Mouse (Mus musculus) induced T-regulatory cell, adult 2 months (primary cell): ENCODE measurements around the gene Rundc3a.
"Not testable (repeated sequence)": the region's sequence is repeated elsewhere in the genome, so short reads cannot be mapped to it uniquely, and the experiment has no call there.

Experiments
- DNase-seq: peaks from one replicate; pipeline ENCODE4 v3.0.0-alpha.2; 2012; ENCODE audit warnings: low read depth

Gene Rundc3a

DNA sequence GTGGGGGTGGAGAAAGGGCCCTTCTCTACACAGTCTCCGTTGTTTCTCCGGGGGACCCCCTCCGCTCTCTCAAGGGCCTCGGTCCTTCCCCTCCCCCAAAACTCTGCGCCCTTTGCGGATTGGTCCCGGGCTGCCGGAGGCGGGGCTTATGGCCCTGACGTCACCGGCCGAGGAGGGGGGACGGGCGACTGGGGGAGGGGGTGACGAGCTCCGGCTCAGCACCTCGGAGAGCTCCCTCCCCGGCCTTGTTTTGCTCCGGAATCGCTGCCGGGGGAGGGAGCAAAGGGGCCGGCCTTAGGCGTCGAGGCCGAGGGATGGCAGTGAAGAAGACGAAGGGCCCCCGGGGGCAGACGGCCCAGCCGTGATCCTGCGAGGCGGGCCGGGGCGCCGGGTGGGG is at the start of gene Rundc3a:
Gene Rundc3a, plus strand, starts transcription at position 166 of the 397 bp plus-strand sequence.
- DNase-seq, result peak; percentile 85

DNA sequence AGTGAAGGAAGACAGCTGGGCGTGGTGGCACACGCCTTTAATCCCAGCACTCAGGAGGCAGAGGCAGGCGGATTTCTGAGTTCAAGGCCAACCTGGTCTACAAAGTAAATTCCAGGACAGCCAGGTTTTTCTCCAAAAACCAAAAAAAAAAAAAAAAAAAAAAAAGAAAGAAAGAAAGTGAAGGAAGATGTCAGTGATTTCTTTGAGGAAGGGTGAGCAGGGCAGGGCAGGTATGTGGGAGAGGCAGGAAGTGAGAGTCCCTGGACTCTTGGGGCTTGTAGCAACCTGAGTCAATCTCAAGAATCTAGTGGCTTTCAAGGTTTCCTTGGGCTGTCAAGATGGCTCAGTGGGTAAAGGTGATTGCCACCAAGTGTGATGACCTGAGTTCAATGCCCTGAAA is 48.7 kb upstream of the Rundc3a start:
- DNase-seq, result no peak

DNA sequence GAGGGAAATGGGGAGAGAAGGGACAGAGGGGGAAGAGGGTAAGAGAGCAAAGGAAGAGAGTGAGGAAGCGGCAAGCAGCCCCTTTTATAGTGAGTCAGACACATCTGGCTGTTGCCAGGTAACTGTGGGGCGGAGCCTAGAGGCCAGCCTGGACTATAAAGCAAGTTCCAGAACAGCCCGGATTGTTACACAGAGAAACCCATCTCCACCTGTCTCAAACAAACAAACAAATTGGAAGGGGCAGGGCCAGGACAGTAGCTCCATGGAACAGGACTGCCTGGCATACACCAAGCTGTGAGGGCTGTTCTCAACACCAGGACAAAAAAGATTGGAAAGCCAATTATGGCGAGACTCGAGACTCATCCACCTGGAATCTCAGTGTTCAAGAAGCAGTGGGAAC is 46.3 kb upstream of the Rundc3a start:
- no peak for DNase-seq

DNA sequence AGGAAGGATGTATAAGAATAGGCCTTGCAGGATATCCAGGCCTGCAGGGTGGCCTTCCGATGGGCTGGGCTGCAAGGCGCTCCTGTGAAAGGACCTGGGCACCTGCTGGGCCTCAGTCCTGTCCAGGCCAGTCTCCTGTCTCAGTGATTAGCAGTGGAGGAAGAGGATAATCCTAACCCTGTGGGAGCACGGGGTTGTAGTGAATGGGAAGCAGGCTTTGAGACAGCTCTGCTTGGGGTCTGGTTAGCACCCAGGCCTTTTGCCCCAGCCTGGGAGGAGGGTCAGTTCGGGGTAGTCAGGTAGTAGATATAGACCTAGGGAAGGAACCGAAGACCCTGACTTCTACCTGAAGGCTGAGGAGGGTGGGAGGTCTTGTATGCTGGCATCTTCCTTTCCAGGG is 45.5 kb upstream of the Rundc3a start:
- DNase-seq, result no peak

DNA sequence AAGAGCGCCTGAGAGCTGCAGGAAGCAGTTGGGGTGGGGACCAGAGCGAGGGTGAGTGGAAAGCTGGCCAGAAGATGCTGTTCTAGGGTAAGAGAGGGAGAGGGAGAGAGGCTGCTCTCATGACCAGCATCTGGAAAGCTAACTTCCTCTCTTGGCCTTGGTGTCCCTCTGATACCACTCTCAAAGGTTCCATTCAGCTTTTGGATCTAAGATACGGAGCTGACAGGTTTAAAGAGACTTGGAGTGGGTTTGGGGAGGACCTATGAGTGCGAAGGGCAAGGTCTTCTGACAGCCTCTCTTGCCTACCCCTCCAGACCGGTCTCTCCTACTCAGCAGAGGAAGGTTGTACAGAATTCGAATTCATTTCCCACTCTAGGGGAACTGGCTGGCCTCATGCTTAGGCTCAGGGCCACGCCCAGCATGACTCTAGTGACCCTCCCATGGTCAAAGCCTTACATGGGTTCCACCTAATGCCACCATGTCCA is 45.1 kb upstream of the Rundc3a start:
- DNase-seq, result no peak

DNA sequence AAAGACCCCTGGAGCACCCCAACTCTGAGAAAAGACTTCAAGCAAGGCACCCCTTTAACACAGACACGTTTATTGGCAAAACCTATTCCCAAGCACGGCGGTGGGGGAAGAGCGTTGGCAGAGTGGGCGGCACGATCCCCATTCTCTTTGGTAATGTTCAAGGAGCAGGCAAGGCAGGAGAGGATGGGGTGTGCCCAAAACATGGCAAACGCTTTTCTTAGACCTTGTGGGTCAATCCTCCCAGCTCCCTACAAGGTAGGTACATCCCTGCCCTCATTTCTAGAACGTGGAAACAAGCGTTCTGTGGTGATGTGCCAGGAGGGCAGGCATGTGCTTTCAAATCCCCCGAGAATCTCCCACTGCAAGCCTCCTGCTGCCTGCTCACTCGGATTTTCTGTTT is 44.4 kb upstream of the Rundc3a start:
- no peak for DNase-seq

DNA sequence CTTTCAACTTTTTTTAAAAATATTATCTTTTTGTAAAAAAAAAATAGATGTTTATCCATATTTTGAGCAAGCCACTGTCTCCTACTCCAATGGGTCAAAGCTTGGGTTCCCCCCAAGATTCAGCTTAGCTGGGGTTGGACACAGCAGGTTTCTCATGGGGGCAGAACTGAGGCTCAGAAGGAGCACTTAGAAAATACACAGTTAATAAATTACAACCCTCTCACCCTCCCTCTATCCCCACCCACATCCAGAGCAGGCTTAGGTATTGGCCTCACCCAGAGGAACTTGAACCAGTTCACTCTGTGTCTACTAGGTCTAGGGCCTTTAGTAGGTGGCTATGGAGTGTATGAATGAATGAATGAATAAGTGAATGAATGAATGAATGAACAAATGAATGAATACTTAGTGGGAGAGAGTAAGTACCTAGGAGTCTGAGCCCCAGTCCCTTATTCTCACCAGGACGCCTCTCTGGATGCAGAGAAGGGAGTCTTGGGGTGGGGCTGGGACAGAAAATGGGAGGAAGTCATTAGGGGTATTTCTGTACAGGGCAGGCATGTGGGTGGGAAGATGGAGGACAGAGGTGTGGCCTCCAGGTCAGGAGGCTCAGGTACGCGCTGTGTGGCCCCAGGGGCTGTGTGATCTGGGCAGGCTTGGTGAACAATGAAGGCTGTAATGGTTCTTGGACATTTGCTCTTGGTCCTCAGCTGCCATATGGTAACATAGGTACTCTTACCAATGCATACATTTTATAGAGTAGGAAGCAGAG is 43.8 kb upstream of the Rundc3a start:
- DNase-seq, result no peak

DNA sequence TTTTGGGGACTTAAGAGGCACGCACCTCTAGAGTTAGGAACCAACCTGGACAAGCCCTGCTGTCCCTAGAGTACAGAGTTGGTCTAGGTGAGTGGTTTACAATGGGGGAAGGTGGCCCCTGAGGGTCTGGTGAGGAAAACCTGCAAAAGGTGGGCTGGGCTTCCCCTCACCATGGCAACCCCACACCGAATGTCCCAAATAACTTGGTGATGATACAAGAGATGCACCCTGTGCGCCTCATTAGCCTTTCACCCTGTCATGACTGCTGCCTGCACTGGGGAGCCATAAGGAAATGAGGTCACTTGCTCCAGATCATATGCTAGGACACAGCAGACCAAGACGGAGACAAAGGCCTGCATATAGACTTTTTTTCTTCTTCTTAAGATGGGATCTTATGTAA is 42.8 kb upstream of the Rundc3a start:
- DNase-seq, result no peak

DNA sequence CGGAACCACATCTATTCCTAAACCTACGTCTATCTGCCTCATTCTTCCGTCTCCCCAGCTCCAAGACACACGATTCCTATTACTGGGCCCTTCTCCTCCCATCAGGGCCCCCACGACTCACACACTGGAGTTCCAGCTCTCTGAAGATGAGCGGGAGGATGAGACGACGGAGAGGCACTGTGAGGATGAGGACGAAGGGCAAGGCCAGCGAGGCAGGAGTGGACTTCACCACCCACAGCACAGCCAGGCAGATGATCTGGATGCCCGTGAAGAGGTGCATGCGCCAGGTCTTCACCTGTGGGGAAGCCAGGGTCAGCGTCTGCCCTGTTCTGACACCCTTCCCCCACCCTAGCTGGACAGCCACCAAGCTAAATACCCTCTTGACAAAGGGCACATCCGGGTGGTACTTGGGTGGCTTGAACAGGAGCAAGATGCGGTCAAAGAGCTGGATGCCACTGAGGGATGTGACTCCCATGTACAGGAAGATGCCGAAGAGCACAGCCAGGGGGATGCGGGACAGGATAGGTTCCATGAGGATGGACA is 42.2 kb upstream of the Rundc3a start:
- no peak for DNase-seq

DNA sequence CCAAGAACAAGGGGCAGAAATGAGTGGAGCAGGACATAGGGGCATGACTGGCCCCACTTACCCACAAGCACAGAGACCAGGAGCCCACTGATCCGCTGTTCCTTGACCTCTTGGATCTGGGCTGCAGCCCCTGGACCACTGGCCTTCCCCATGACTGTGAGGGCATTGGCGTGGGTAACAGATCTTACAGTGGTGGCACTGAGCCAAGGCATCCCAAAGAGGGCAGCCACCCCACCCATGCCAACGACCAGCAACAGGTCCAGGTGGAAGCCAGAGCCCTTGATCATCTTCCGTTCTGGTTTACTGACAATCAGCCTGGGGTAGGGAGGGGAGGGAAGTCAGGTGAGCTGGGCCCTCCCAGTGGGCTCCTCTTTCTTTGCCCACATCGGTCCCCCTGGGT is 40.8 kb upstream of the Rundc3a start:
- no peak for DNase-seq

DNA sequence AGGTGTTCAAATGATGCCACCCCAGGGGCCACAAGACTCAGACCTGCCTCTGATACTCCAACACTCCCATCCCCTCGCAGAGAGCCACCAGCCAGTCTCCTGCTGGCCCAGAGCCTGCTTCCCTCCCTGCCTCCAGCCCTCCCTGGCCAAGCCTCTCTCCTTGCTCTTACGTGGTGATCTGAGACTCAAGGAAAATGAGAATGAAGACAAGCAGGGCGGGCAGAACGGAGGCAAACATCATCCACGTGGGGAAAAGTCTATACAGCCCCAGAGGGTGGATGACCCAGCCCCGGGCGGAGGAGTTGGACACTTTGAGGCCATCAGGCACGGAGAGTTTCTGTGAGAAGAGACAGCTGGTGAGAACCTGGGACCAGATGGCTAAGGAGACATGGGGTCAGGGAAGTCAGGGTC is 40.2 kb upstream of the Rundc3a start:
- DNase-seq, result no peak

DNA sequence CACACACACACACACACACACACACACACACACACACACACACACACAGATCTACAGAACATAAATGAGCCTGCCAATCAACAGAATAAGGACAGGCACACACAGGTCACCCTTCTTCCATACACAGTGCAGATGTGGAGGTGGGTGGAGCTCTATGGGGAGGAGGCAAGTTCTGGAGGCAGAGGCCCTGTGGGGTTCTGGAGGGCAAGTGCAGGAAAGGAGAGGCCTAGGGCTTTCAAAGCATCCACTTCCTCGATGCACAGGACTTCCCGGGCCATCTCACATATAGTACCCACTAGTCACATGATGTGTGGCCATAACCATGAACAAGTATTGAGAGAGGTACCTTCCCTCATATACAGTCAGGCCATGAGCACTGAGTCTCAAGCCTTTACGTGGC is 37.7 kb upstream of the Rundc3a start:
- no peak for DNase-seq

DNA sequence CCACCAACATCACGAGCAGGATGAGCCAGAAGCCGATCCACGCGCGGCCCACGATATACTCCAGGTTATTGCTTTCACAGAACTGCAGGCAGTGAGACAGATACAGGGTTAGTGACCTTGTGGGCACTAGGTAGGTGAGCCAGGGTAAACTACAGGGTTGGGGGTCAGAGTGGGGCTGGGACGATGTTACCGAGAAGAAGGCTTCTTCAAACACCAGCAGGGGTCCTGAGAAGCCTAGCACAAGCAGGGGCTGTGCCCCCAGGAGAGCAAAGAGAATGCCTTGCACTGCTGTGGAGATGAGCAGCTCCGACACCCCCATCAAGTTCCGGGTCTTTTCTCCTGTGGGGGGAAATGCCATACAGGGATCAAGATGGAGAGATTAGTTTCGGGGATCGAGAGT is 37.0 kb upstream of the Rundc3a start:
- no peak for DNase-seq

DNA sequence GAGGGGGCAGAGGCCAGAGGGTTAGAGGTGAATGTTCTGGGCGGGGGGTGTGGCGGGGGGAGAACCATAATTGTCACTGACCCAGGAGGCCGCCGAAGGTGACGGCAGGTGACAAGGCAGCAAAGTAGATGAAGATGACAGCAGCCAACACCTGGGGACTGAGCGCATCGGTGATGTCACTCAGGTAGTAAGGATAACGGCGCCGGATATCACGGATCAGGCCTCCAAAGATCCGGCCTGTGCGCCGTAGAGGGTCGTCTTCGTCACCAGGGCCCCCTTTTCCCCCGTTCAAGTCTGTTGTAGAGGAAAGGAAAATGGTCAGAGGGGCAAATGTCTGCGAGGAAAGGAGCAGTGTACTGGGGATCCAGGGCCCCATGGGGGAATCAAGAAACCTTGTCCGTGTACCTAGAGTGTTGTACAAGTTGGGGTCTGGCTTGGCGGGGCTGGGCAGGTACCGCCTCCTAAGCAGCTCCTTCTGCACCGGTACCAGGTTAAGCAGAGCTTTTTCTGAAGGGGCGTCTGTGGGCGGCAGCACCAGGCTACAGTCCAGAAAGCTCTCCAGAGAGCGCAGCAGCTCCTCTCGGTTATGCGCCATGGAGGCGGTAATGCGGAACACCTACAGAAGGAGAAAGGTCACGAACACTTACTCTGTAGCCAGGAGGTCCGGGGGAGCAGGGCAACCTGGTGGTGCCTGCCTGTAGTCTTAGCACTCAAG is 36.4 kb upstream of the Rundc3a start:
- no peak for DNase-seq

DNA sequence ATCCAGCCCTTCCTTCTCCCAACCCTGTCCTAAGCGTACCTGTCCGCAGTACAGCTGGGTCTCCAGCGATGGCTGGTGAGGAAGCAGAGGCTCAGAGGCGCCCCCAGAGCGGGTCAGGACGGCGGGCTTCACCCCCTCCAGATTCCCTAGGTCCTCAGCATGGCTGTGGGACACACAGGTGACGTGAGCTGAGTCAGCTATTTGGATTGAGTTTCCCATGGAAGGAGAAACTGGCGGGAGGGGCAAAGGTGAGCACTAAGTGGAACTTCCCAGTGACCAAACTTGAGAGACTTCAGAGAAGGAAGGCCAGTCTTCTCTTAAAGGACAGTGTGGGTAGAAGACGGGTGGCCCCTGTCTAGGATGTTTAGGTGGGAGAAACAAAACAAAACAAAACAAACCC is 34.8 kb upstream of the Rundc3a start:
- DNase-seq, result no peak

DNA sequence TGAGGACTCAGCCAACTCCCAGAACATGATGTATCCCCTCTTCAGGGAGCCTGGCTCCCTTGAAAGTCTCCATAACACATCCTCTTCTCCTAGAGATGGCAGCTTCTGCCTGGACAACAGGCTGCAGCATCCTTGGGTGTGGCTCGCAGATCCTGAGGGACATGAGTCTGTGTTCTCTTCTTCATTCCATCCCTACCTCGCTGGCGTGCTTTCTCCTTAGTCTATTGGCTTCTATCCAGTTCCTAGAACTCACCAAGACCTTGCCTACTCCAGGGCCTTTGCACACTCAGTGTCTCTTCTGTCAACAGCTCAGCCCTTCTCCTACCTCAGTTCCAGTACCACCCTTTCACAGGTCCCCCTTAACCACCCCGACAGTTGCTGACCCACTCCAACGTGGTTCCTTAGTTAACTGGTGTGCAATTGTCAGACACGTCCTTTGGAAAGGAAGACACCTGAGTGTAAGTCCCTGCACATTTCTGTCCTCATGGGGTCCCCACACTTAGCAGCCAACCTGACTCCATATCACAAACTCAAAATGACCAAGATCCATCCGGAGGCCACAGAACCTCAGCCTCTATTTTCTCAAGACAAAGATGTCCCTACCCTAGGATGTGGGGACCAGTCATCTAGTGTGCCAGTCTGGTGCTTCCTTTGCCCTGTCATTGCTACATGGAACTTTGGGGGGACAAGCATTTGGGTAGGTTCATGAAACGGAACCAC is 31.3 kb upstream of the Rundc3a start:
- no peak for DNase-seq

DNA sequence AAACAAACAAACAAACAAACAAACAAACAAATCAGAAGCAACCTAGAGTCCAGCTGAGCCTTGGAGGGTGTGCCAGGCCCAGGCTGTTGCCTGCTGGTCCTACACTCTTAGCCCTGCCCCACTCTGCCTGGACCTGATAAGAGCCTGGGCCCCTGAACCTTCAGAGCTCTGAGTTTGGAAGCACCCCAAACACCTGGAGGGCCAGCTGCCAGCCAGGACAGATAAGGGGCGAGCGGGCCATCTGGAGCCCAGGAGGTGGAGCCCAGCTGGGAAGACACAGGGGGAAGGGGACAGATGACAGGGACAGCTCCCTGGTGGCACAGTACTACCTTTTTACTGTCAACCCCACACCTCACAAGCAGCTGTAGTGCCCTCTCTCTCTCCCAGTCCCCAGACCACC is 29.6 kb upstream of the Rundc3a start:
- no peak for DNase-seq

DNA sequence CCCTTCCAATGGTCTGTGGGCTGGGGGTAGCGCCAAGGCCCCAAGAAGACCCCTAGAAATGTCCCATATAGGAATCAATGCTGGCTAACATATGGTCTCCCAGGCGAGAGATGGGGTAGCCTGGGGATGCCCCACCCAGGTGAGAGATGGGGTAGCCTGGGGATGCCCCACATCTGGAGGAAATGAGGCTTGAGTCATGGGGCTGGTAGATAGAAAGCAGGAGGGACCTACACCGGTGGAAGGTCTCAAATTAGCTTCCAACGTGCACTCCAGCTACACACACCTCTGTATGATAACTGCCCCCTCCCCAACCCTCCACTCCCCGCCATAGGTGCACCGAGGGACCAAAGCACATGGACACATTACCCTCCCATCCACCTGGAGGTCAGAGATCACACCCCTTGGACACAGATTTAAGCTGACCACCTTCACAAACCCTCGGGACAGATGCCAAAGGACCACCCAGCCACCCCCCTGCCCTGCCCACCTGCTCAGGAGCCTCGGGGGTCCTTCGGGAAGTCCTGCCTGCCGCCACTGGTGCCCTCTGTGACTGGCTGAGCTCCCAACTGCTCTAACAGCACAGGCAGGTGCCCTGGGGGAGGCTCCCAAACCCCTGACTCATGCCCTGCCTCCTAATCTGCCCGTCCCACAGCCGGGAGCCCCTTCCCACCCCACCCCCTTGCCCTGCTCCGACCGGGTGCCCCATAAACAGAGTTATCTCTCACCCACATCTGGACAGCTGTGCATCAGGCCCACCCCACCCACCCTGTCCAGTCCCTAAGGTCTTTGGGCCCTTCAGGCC is 28.4 kb upstream of the Rundc3a start:
- no peak for DNase-seq

DNA sequence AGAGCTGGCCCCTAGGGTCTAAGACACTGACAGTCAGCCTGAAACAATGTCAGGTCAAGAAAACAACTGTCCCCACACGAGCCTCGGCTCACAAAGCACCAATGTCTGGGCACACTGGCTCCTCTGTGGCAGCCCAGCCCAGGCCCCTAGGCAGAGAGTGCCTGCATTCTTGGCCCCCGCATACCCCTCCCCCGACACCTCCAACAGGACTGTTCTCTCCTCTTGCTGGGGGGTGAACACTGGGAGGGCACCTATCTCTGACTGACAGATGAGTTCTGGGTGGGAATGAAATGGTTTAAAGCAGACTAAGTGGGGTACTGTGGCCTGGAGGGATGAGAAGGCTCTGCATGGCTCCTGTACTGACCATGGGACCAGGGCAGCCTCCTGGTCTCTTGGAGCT is 27.5 kb upstream of the Rundc3a start:
- DNase-seq, result no peak

DNA sequence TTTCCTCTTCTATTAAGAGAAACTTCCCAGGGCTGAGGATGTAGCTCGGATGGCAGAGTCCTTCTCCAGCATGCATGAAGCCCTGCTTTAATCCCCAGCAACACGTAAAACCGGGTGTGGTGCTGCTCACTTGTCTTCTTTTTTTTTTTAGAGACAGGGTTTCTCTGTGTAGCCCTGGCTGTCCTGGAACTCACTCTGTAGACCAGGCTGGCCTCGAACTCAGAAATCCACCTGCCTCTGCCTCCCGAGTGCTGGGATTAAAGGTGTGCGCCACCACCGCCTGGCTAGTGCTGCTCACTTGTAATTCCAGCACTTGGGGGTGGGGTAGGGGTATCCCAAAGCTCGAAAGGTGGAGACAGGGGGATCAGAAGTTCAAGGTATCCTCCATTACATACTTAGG is 27.1 kb upstream of the Rundc3a start, which contains the start of gene Slc4a1:
Gene Slc4a1, minus strand, starts transcription at position 101 of the 400 bp plus-strand sequence.
- DNase-seq, result not testable (repeated sequence)

DNA sequence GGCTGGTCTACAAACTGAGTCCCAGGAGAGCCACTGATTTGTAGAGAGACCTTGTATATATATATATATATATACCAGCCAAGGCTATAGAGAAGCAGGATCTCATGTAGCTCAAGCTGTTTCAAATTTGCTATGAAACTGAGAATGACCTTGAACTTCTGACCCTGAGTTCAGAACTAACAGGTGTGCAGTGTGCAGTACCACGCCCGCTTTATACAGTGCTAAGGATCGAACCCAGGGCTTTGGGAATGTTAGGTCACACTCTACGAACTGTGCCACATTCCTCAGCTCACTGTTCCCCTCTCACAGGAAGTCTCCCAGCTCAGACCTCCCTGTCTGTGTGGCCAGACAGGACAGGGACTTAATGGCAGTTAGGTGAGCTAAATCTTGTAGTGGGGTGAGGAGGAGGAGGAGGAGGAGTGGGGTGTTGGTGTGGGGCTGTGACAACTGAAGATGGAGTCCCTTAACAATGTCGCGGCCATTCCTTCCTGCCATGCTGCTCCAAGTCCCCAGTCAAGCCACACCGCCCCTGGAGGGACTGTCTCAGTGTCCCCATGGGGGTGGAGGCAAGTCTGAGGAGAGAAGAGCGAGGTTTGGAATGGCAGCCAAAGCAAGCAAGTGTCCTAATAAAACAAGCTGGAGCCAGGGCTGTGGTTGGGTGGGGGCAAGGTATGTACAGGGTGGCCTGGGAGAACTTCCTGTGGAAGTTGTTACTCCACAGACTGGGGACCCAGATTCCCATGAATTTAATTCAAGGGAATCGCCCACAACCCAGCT is 25.5 kb upstream of the Rundc3a start:
- DNase-seq, result no peak
